Mouse (Mus musculus) limb, embryonic 12.5 days (tissue): ENCODE data around the gene Htt. TPM values are rescaled to one million over a fixed set of nuclear protein-coding genes. Genes with fewer than 3 reads are reported as not detected.
"Not testable (repeated sequence)": the region's sequence is repeated elsewhere in the genome, so short reads cannot be mapped to it uniquely, and the experiment has no call there.

Experiments used
- ATAC-seq: fragments of 200-750 bp; cut with Nextera tagmentation; 2 replicates; pipeline ENCODE4 v1.8.0; 2017; ENCODE audit warnings: low read depth, moderate TSS enrichment; ENCODE audit not compliant: insufficient number of reproducible peaks, insufficient read depth, low FRiP score, low TSS enrichment
- H3K27ac ChIP-seq: fragments of 300-500 bp; sonication (generic); 2 replicates; pipeline ENCODE4 v1.5.1; 2016; ENCODE audit warnings: mild to moderate bottlenecking, moderate library complexity
- H3K27me3 ChIP-seq: fragments of 300-500 bp; sonication (generic); 2 replicates; pipeline ENCODE4 v1.6.1; 2016; ENCODE audit warnings: mild to moderate bottlenecking, moderate library complexity
- H3K36me3 ChIP-seq: fragments of 300-500 bp; sonication (generic); 2 replicates; pipeline ENCODE4 v1.6.1; 2016; ENCODE audit warnings: mild to moderate bottlenecking, moderate library complexity
- H3K4me1 ChIP-seq: fragments of 300-500 bp; sonication (generic); replicated peaks from 2 replicates; pipeline ENCODE4 v1.6.1; 2016
- H3K4me2 ChIP-seq: fragments of 300-500 bp; sonication (generic); 2 replicates; pipeline ENCODE4 v1.6.1; 2016; ENCODE audit warnings: mild to moderate bottlenecking, moderate library complexity
- H3K4me3 ChIP-seq: fragments of 300-500 bp; sonication (generic); replicated peaks from 2 replicates; pipeline ENCODE4 v1.5.1; 2016; ENCODE audit warnings: mild to moderate bottlenecking
- H3K9ac ChIP-seq: fragments of 300-500 bp; sonication (generic); replicated peaks from 2 replicates; pipeline ENCODE4 v1.6.1; 2016; ENCODE audit warnings: mild to moderate bottlenecking, moderate library complexity
- H3K9me3 ChIP-seq: fragments of 300-500 bp; sonication (generic); 2 replicates; pipeline ENCODE4 v1.6.1; 2016; ENCODE audit warnings: mild to moderate bottlenecking, moderate library complexity
- WGBS: fragments of 180-500 bp; shearing (Covaris S2); methylation state at CpG from one replicate; pipeline ENCODE4 v1.1.7; 2016; 5-methylcytosine and 5-hydroxymethylcytosine counted together
- polyA plus RNA-seq: library from polyadenylated mRNA; unstranded; fragments of >200 nt; fragmentation: Nextera tagmentation; extraction: Ambion mirVana; gene quantifications from 2 replicates; pipeline ENCODE4 v1.2.1, GENCODE M21; 2016

Gene Htt
- polyA plus RNA-seq, 1 experiment from 2014 or later = 18.5 TPM

GRCm38 (mm10) chr5:34773392-34773791, 11.9 kb downstream of the Htt start:
- Histone ChIP-seq H3K4me1 (0 out of 2 replicates have a peak, but pooled peaks cover 2% of the 10 kb centered on the region), H3K36me3 (peaks cover 5% of the 10 kb centered on the region; the same call in 1 of the 2 replicates), H3K27me3 (no peaks in the 10 kb centered on the region), H3K9me3 (no peaks in the 10 kb centered on the region), H3K4me3 (no peak overlapping the region), H3K27ac (no peak overlapping the region), H3K9ac (no peak overlapping the region), H3K4me2 (no peak overlapping the region)
- WGBS = 96% methylated on average over 2 of the region's 2 CpGs
- no peak for ATAC-seq

GRCm38 (mm10) chr5:34785027-34785426, 23.5 kb downstream of the Htt start:
- no peaks in the 10 kb centered on the region for H3K27me3 ChIP-seq
- no peaks in the 10 kb centered on the region for H3K4me1 ChIP-seq
- peaks cover 42% of the 10 kb centered on the region for H3K36me3 ChIP-seq
- no peak overlapping the region for H3K9ac ChIP-seq
- H3K4me2 ChIP-seq = no peak overlapping the region
- 86% methylated on average over 3 of the region's 3 CpGs for WGBS
- no peak for ATAC-seq
- no peaks in the 10 kb centered on the region for H3K9me3 ChIP-seq
- no peak overlapping the region for H3K4me3 ChIP-seq
- no peak overlapping the region for H3K27ac ChIP-seq

GRCm38 (mm10) chr5:34791141-34791540, 29.6 kb downstream of the Htt start:
- no peaks in the 10 kb centered on the region for H3K9me3 ChIP-seq
- ATAC-seq = no peak
- 87% methylated on average over 2 of the region's 2 CpGs for WGBS
- H3K36me3 ChIP-seq = peaks cover 52% of the 10 kb centered on the region
- H3K4me1 ChIP-seq = no peaks in the 10 kb centered on the region
- H3K4me3 ChIP-seq = no peak overlapping the region
- H3K27ac ChIP-seq = no peak overlapping the region
- no peak overlapping the region for H3K9ac ChIP-seq
- H3K4me2 ChIP-seq = no peak overlapping the region
- no peaks in the 10 kb centered on the region for H3K27me3 ChIP-seq

- Histone ChIP-seq H3K27me3 (no peaks in the 10 kb centered on the region), H3K27ac (no peak overlapping the region), H3K4me2 (no peak overlapping the region), H3K4me3 (no peak overlapping the region), H3K9ac (no peak overlapping the region), H3K4me1 (no peaks in the 10 kb centered on the region), H3K36me3 (peaks cover 83% of the 10 kb centered on the region), H3K9me3 (no peaks in the 10 kb centered on the region)
- WGBS = 92% methylated on average over 5 of the region's 5 CpGs
- ATAC-seq = no peak
Observed at GRCm38 (mm10) chr5:34800292-34800953, 38.9 kb downstream of the Htt start.

GRCm38 (mm10) chr5:34806038-34806437, 44.5 kb downstream of the Htt start:
- H3K9ac ChIP-seq = no peak overlapping the region
- no peaks in the 10 kb centered on the region for H3K4me1 ChIP-seq
- no peaks in the 10 kb centered on the region for H3K27me3 ChIP-seq
- no peak overlapping the region for H3K4me3 ChIP-seq
- no peak overlapping the region for H3K4me2 ChIP-seq
- no peak overlapping the region for H3K27ac ChIP-seq
- H3K9me3 ChIP-seq = no peaks in the 10 kb centered on the region
- H3K36me3 ChIP-seq = peaks cover 62% of the 10 kb centered on the region
- WGBS = 100% methylated on average over 1 of the region's 1 CpGs
- no peak for ATAC-seq

- Histone ChIP-seq H3K36me3 (peaks cover 77% of the 10 kb centered on the region), H3K27me3 (no peaks in the 10 kb centered on the region), H3K4me1 (no peaks in the 10 kb centered on the region), H3K27ac (no peak overlapping the region), H3K9me3 (no peaks in the 10 kb centered on the region), H3K9ac (no peak overlapping the region), H3K4me2 (no peak overlapping the region), H3K4me3 (no peak overlapping the region)
- no peak for ATAC-seq
- WGBS = 84% methylated on average over 3 of the region's 3 CpGs
Observed at GRCm38 (mm10) chr5:34822431-34823149, 61.0 kb downstream of the Htt start.

- WGBS = 97% methylated on average over 3 of the region's 3 CpGs
- Histone ChIP-seq H3K9ac (no peak overlapping the region), H3K4me2 (no peak overlapping the region), H3K4me3 (no peak overlapping the region), H3K27me3 (no peaks in the 10 kb centered on the region), H3K9me3 (no peaks in the 10 kb centered on the region), H3K36me3 (peaks cover 67% of the 10 kb centered on the region), H3K4me1 (no peaks in the 10 kb centered on the region), H3K27ac (no peak overlapping the region)
- no peak for ATAC-seq
Observed at GRCm38 (mm10) chr5:34854079-34854478, 92.5 kb downstream of the Htt start.

GRCm38 (mm10) chr5:34865367-34865766, 103.8 kb downstream of the Htt start:
- H3K4me2 ChIP-seq = no peak overlapping the region
- no peak overlapping the region for H3K27ac ChIP-seq
- no peak overlapping the region for H3K4me3 ChIP-seq
- 95% methylated on average over 5 of the region's 5 CpGs for WGBS
- peaks cover 78% of the 10 kb centered on the region for H3K36me3 ChIP-seq
- ATAC-seq = no peak
- H3K4me1 ChIP-seq = no peaks in the 10 kb centered on the region
- no peaks in the 10 kb centered on the region for H3K27me3 ChIP-seq
- no peak overlapping the region for H3K9ac ChIP-seq
- no peaks in the 10 kb centered on the region for H3K9me3 ChIP-seq

GRCm38 (mm10) chr5:34880307-34880706, 118.8 kb downstream of the Htt start:
- H3K4me2 ChIP-seq, H3K27me3 ChIP-seq, ATAC-seq, H3K27ac ChIP-seq, H3K4me1 ChIP-seq, H3K4me3 ChIP-seq, H3K9me3 ChIP-seq, H3K9ac ChIP-seq: not testable (repeated sequence)
- peaks cover 90% of the 10 kb centered on the region for H3K36me3 ChIP-seq
- 93% methylated on average over 3 of the region's 3 CpGs for WGBS

GRCm38 (mm10) chr5:34881023-34881422, 119.5 kb downstream of the Htt start:
- Histone ChIP-seq H3K27ac (no peak overlapping the region), H3K9me3 (no peaks in the 10 kb centered on the region), H3K36me3 (peaks cover 85% of the 10 kb centered on the region), H3K4me3 (no peak overlapping the region), H3K27me3 (no peaks in the 10 kb centered on the region), H3K4me1 (no peaks in the 10 kb centered on the region), H3K4me2 (no peak overlapping the region), H3K9ac (no peak overlapping the region)
- WGBS = 92% methylated on average over 3 of the region's 3 CpGs
- ATAC-seq = no peak

- no peak overlapping the region for H3K4me3 ChIP-seq
- no peak overlapping the region for H3K9ac ChIP-seq
- no peaks in the 10 kb centered on the region for H3K4me1 ChIP-seq
- ATAC-seq = no peak
- H3K27me3 ChIP-seq = no peaks in the 10 kb centered on the region
- 87% methylated on average over 3 of the region's 3 CpGs for WGBS
- no peak overlapping the region for H3K4me2 ChIP-seq
- H3K27ac ChIP-seq = no peak overlapping the region
- peaks cover 85% of the 10 kb centered on the region for H3K36me3 ChIP-seq
- no peaks in the 10 kb centered on the region for H3K9me3 ChIP-seq
Observed at GRCm38 (mm10) chr5:34885250-34885649, 123.7 kb downstream of the Htt start.
